Mouse (Mus musculus): ENCODE results near the gene Tgfbr1. TPM values are rescaled to one million over a fixed set of nuclear protein-coding genes. Genes with fewer than 3 reads are reported as not detected.
A peak's percentile ranks its signal among the peaks of the same experiment; 100 is the strongest.

The Tgfbr1 gene
- 47.7 and 51.8 TPM in 2 replicates for total RNA-seq (2017)

- peak; percentile 89 for ATAC-seq (ENCODE audit: extremely low read depth, insufficient number of reproducible peaks, low FRiP score, poor library complexity, severe bottlenecking)
These were observed at the start of gene Tgfbr1 for GRCm38 (mm10) chr4:47352803-47353388. Gene Tgfbr1 (plus strand): TSS chr4:47353222.

- ATAC-seq (ENCODE audit: extremely low read depth, insufficient number of reproducible peaks, low FRiP score, poor library complexity, severe bottlenecking): peak; percentile 90
These were observed 49.6 kb upstream of the Tgfbr1 start for GRCm38 (mm10) chr4:47303340-47303998.

- peak; percentile 7; the same call in 1 of the 2 replicates for ATAC-seq (ENCODE audit: extremely low read depth, insufficient number of reproducible peaks, low FRiP score, poor library complexity, severe bottlenecking)
These were observed 43.0 kb upstream of the Tgfbr1 start for GRCm38 (mm10) chr4:47309886-47310625.

DNA sequence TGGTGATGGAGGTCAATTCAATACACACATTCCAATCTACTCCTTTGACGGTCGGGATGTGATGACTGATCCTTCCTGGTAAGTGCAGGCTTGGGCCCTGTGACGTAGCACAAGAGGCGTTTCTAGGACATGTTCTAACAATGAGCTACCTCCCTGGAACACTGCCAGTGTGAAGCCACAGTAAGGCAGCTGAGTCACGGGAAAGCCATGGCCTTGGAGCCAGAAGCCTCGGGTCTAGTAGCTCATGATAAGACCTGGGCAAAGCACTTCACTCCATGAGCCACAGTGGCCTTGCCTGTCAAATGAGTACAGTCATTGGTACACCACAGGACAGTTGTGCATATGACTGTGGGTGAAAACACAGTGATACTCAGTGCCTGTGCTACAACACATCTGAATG, 42.2 kb upstream of the Tgfbr1 start:
- ATAC-seq (ENCODE audit: extremely low read depth, insufficient number of reproducible peaks, low FRiP score, poor library complexity, severe bottlenecking): no peak

- no peak for ATAC-seq (ENCODE audit: extremely low read depth, insufficient number of reproducible peaks, low FRiP score, poor library complexity, severe bottlenecking)
These were observed 41.6 kb upstream of the Tgfbr1 start for GRCm38 (mm10) chr4:47311467-47311866.

DNA sequence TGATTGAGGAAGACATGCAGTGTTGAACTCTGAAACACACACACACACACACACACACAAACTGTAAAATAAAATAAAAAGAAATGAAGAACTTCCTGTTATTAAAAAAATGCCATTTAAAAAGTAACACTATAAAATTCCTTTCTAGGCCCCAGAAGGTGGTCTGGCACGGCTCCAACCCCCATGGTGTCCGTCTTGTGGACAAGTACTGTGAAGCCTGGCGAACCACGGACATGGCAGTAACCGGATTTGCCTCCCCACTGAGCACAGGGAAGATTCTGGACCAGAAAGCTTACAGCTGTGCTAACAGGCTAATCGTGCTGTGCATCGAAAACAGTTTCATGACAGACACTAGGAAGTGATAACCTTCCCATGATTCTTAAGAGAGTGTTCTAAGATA, 41.1 kb upstream of the Tgfbr1 start:
- no peak for ATAC-seq (ENCODE audit: extremely low read depth, insufficient number of reproducible peaks, low FRiP score, poor library complexity, severe bottlenecking)

- ATAC-seq (ENCODE audit: extremely low read depth, insufficient number of reproducible peaks, low FRiP score, poor library complexity, severe bottlenecking): no peak
These were observed 40.3 kb upstream of the Tgfbr1 start for GRCm38 (mm10) chr4:47312676-47313075.

DNA sequence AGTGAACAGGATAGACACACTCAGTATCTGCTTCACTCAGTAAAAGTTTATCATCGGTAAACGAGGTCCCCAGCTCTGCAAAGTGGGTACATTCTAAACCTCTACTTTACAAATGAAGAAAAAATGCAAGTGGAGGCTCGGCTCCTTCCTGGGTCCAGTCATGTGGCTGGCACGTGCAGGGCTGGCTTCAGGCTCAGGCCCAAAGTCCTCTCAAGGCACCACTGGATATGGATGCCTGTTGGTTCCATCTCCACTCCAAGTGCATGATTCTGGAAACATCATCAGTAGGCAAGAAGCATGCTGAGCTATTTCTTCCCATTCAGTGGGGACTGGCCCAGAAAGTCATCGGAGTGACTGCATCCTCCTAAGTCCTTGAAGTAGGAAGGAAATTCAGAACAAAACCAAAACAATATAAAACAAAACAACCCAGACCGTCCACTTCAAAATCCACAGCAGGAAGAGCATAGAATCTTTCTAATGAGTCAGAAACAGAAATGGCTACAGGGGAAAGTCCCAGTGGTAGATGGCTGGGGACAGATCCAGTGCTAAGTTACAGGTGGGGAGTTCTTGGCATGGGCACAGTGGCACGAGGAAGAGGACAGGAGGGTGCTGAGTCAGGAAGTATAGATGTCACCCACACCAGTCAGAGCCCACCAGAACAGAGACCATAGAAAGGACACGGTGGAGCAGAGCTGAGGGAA, 39.2 kb upstream of the Tgfbr1 start:
- ATAC-seq (ENCODE audit: extremely low read depth, insufficient number of reproducible peaks, low FRiP score, poor library complexity, severe bottlenecking): no peak

GRCm38 (mm10) chr4:47315458-47315857, 37.6 kb upstream of the Tgfbr1 start:
- ATAC-seq (ENCODE audit: extremely low read depth, insufficient number of reproducible peaks, low FRiP score, poor library complexity, severe bottlenecking): peak; percentile 85

- no peak for ATAC-seq (ENCODE audit: extremely low read depth, insufficient number of reproducible peaks, low FRiP score, poor library complexity, severe bottlenecking)
These were observed 36.6 kb upstream of the Tgfbr1 start for GRCm38 (mm10) chr4:47316432-47316831.

GRCm38 (mm10) chr4:47319561-47320321, 33.3 kb upstream of the Tgfbr1 start:
- no peak; the same call in 1 of the 2 replicates for ATAC-seq (ENCODE audit: extremely low read depth, insufficient number of reproducible peaks, low FRiP score, poor library complexity, severe bottlenecking)

GRCm38 (mm10) chr4:47322315-47322714, 30.7 kb upstream of the Tgfbr1 start:
- ATAC-seq (ENCODE audit: extremely low read depth, insufficient number of reproducible peaks, low FRiP score, poor library complexity, severe bottlenecking): no peak

GRCm38 (mm10) chr4:47324206-47324605, 28.8 kb upstream of the Tgfbr1 start:
- no peak for ATAC-seq (ENCODE audit: extremely low read depth, insufficient number of reproducible peaks, low FRiP score, poor library complexity, severe bottlenecking)

GRCm38 (mm10) chr4:47327782-47328181, 25.2 kb upstream of the Tgfbr1 start:
- no peak for ATAC-seq (ENCODE audit: extremely low read depth, insufficient number of reproducible peaks, low FRiP score, poor library complexity, severe bottlenecking)

DNA sequence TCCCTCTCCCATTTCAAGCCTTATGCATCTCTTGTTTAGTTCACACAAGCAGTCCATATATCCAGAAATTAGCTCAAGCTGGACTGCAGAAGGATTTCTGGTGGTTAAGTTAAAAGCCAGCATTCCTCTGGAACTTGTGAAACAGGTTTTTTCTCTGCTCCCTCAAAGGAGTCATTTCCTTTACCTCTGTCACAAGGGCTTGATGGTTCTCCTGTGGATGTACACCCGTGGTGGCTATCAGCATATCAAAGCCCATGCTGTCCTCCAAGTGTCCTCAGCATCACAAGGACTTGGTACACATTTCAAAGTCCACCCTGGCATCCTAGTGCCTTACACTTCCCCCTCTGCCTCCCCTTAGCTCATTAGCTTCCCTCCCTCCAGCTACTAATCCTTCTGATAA, 23.7 kb upstream of the Tgfbr1 start:
- ATAC-seq (ENCODE audit: extremely low read depth, insufficient number of reproducible peaks, low FRiP score, poor library complexity, severe bottlenecking): no peak

GRCm38 (mm10) chr4:47330378-47331052, 22.5 kb upstream of the Tgfbr1 start:
- ATAC-seq (ENCODE audit: extremely low read depth, insufficient number of reproducible peaks, low FRiP score, poor library complexity, severe bottlenecking): no peak

DNA sequence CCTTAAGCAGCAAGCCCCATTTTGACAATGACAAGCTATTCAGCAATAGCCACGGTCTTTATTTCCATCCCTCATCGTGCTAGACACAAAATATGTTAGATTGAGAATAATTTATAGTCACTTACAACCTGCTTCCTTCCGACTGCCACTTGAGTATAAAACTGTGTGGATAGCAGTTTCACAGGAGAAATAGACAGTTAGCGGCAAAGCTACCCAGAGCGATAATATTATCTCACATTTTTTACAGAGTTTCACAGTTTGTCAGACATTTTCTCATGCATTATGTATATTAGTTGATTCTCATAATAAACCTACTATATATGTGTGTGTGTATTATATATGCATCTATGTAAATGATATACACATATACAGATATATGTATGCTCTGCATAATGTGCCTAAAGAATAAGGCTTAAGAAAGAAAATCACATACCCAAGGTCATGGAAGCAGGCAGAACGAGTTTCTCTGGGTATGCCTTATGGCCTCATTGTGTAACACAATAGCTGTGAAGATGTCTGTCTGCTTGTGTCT, 20.1 kb upstream of the Tgfbr1 start:
- no peak for ATAC-seq (ENCODE audit: extremely low read depth, insufficient number of reproducible peaks, low FRiP score, poor library complexity, severe bottlenecking)

DNA sequence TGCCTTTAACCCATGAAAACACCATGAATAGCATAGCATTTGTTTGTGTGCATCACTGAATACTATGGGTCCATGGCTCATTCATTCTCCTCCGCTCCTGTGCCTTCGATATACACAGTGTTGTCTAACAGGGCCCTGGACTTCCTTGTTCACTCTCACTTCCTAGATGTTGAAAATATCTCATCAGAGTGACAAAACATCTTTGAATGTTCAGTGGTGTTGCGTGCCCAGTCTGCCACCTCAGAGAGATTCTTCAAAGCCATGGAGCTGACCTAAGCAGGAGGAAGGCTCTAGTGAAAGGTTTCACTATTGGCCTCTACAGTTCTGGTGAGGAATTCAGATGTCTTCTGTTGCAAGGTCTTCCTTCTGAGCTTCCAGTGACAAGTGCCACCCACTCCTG, 19.5 kb upstream of the Tgfbr1 start:
- 0 out of 2 replicates have a peak, but pooled peaks have one; percentile 9 for ATAC-seq (ENCODE audit: extremely low read depth, insufficient number of reproducible peaks, low FRiP score, poor library complexity, severe bottlenecking)
